Mouse (Mus musculus) heart, postnatal 10 days (tissue): ENCODE data around the gene Gstt4. TPM values are rescaled to one million over a fixed set of nuclear protein-coding genes. Genes with fewer than 3 reads are reported as not detected.
"Not testable (repeated sequence)": the region's sequence is repeated elsewhere in the genome, so short reads cannot be mapped to it uniquely, and the experiment has no call there.

Source experiments
- DNase-seq, 2 experiments: peaks; one replicate each; pipeline ENCODE4 v3.0.0; 2021
- intact Hi-C: fragments of 180-260 bp; cut with DNase I; formaldehyde crosslinking; loops from one replicate; pipeline ENCODE4 v1.15.1; 2025
- total RNA-seq, 2 experiments: library from RNA; stranded (reverse); gene quantifications; 2 replicates each; pipeline ENCODE4 v1.2.3; 2021

The Gstt4 gene
- total RNA-seq: not detected

- no peak for DNase-seq
- intact Hi-C loops: no loop called here
Measured at GRCm38 (mm10) chr10:75822443-75822842, at the start of gene Gstt4. Gstt4 (minus strand) TSS chr10:75822543.

DNA sequence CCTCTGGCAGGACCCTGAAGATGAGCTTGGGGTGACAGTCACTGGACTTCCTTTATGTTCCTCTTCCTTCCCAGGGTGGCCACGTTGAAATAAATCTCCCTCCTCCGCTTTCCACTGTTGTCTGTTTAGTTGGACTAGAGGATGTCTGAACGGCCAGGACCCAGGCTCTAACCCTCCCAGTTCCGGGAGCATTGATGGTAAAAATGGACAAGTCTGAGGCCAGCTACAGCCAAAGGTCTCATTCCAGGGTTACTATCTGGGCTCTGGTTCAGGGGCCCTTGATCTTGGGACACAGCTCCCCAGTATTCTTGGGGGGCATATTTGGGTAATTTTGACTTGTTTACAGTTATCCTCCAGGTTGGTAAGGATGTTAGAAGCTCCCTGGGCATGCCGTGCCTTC lies 39.2 kb upstream of the Gstt4 start:
- no peak for DNase-seq
- intact Hi-C loops: no loop called here

DNA sequence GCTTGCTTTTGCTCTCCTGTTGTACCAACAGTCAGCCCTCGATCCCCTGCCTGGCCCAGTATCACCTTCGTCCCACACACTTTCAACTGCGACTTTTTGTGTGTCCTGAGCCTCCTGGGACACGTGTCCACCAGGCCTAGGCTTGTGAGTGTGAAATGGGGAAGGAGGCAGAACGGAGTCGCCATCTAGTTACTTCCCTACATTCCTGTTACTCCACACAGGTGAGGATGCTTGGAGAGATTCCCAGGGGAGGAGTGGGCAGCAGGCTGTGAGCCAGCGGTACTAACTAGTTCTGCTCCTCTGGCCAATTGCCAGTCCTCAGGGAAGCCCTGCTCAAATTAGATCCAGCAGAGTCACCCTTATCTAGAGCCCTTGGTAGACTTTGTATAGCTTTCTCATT lies 38.4 kb upstream of the Gstt4 start:
- peak; percentile 55 to 61 for DNase-seq
- intact Hi-C loops: no loop called here

DNA sequence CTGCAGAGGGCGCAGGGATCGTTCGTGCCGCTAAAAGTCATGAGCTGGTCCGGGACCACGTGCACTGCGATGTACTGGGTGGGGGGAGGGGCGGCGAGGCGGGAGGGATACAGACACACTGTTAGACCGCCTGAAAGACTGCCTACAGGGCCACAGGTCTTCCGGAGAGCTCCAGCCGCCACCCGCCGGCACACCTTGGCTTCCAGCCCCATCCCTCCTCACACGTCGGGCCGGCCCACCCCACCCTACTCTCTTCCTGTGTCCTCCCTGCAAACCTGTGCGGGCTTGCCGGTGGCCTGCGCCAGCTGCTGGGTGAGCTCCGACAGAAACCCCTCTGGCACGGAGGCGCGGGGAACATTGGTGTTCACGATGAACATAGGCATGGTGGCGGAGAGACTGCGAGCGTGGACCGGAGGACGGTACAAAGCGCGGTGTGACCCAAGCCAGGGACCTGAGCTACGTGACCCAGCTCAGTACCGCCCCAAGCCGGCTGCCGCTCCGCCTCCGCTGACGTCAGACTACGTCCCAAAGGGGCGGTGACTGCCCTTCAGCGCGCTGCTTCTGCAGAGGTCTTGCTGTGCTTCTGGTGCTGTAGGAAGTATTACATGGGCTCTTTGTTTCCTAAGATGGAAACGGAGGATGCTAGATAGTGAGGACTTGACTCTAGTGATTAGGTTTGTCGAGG lies 37.6 kb upstream of the Gstt4 start, which contains the start of gene Mif:
TSS of gene Mif (minus strand) at position 455 of the 685 bp plus-strand sequence.
- DNase-seq: peak; percentile 91 to 93
- intact Hi-C loops: not testable (repeated sequence)

- peak in 1 of 2 experiments; percentile 40 for DNase-seq
- intact Hi-C loops: no loop called here
Measured at GRCm38 (mm10) chr10:75859107-75859746, 36.9 kb upstream of the Gstt4 start.

- no peak for DNase-seq
- intact Hi-C loops: no loop called here
Measured at GRCm38 (mm10) chr10:75857598-75857997, 35.3 kb upstream of the Gstt4 start.

GRCm38 (mm10) chr10:75856976-75857375 lies 34.6 kb upstream of the Gstt4 start:
- intact Hi-C loops: no loop called here
- DNase-seq: no peak

DNA sequence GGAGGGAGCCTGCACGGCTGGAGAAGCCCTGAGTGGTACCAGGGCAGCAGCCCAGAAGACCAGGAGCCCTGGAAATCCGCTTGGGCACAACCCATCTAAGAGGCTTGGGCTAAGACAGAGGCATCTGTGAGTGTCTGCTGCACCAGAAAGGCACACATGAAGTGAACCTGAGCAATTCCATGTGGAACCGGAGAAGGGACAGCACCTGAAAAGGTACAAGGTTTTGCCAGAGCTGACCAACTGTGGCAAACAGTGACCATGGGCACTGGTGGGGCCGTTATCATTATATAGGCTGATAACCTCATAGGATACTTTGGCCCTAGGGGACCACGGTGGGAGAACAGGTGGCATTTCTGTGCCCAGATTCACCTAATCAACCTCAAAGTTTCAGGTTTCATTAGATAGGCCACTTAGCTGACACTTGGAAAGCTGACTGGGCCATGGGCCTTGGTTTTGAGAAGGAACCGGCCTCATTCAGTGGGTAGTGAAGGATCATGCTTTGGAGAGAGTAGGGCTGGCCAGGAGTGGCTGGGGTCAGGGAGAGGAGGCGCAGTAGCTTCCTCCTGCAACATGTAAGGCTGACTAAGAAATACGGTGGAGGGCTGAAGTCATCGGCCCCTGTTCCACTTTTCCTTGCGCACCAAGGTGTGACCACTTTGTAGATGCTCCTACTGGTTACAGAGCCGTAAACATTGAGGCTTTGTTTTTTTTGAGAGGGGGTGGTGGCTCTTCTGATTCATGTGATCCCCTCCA lies 34.0 kb upstream of the Gstt4 start:
- DNase-seq: no peak
- intact Hi-C loops: no loop called here

DNA sequence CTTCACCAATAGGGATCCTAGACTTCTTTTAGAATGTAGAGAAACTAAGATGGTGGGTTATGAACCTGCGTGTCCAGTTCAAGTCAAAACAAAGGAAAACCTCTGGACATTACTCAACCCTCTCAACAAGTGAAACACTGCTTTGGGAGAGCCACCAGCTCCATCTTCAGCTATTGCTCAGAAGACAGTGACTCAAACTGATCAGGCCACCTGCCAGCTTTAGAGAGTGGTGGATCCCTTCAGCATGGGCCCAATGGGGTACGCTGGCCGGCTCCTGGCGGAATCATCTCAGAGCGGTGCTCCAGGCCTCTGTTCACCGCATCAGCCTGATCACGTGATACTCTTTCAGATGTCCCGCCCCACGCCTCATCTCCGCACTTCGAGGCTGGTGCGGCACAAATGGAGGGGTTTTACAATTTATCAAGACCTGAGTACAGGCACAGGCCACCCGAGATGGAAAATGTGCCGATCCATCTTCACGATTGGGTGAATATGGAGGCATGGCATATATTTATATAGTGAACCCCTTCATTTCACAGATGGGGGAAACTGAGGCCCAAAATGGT lies 33.2 kb upstream of the Gstt4 start:
- intact Hi-C loops: no loop called here
- DNase-seq: no peak

GRCm38 (mm10) chr10:75854791-75855190 lies 32.4 kb upstream of the Gstt4 start:
- no peak for DNase-seq
- intact Hi-C loops: loop anchor here (5.0 kb wide), 1 partner anchor 217 kb away; no protein-coding TSS in a partner anchor

DNA sequence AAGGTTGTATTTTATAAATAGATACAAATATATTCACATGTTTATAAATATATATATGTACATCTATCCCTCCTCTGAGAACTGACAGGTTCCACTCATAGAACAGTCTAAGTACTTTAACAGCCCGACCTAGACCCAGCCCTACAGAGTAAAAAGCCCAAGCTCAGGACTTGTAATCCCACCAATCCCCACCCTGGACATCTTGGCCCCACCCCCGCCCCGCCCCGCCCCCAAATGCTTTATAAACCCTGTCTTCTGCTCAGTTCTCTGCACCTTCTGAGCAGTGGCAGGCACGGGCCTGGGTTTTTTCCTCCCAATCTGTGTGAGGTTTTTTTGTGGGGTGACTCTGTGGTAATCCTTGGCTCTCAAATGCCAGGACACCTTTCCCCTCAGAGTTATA lies 31.8 kb upstream of the Gstt4 start:
- intact Hi-C loops: loop anchor here (5.0 kb wide), 1 partner anchor 217 kb away; no protein-coding TSS in a partner anchor
- DNase-seq: no peak

DNA sequence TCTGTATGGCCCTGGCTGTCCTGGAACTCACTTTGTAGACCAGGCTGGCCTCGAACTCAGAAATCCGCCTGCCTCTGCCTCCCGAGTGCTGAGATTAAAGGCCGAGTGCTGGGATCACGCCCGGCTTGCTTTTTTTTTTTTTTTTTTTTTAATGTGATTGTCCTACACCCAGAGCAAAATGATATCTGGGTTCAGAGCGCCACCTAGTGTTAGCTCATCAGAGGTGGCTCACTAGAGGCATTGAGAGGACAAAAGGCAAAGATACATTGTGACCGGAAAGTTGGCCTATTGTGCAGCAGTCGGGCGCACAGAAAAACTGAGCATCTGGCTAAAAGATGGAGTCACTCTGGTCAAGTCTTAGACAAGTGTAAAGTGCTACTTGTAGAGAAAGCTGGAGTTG lies 31.1 kb upstream of the Gstt4 start:
- intact Hi-C loops: loop anchor here (1.0 to 5.0 kb wide), 2 partner anchors 109 to 216 kb away; no protein-coding TSS in a partner anchor

GRCm38 (mm10) chr10:75852539-75853125 lies 30.3 kb upstream of the Gstt4 start:
- no peak for DNase-seq

More for the DNA sequence above, 31.1 kb upstream of the Gstt4 start:
- peak; percentile 86 to 90 for DNase-seq

DNA sequence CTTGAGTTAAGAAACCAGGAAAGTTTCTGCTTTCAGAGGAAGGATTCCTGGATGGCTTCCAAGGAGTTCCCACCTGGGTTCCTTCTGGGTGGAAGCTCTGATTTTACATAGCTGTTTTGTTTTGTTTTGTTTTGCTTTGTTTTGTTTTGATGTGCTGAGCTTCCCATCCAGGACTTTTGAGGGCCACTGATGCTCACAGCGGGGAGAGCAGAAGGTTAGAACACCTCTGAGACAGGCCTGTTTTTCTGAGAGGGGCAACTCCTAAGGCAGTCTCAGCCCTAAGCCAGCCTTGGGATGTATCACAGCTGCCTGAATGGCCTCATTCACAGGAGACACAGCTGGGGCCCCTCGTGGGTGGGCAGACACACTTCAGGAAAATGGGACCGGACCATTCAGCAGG lies 29.3 kb upstream of the Gstt4 start:
- no peak for DNase-seq
- intact Hi-C loops: loop anchor here (2.0 to 5.0 kb wide), 2 partner anchors 214 to 265 kb away; no protein-coding TSS in a partner anchor

More at GRCm38 (mm10) chr10:75852539-75853125, 30.3 kb upstream of the Gstt4 start:
- intact Hi-C loops: loop anchor here (1.0 to 5.0 kb wide), 2 partner anchors 108 to 215 kb away; no protein-coding TSS in a partner anchor

GRCm38 (mm10) chr10:75851076-75851475 lies 28.7 kb upstream of the Gstt4 start:
- intact Hi-C loops: loop anchor here (2.0 to 5.0 kb wide), 2 partner anchors 214 to 264 kb away; no protein-coding TSS in a partner anchor
- DNase-seq: no peak

DNA sequence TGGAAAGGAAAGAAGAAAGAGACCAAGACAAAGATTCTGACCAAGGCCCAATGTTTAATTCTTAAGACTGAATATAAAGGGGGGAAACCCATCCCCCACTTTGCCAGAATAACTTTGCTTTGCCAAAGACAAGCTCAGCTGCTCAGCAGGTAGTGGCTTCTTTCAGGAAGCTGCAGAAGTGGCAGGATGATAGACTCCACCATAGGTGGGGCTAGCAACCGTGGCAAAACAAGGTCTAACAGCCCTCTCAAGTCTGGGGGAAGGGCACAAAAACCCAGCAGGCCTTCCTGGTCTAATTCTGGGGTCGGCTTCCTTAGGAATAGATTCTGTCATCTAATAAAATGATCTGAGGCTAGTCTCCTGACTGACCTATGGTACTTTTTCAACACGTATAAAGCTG lies 26.0 kb upstream of the Gstt4 start:
- intact Hi-C loops: no loop called here
- no peak for DNase-seq

DNA sequence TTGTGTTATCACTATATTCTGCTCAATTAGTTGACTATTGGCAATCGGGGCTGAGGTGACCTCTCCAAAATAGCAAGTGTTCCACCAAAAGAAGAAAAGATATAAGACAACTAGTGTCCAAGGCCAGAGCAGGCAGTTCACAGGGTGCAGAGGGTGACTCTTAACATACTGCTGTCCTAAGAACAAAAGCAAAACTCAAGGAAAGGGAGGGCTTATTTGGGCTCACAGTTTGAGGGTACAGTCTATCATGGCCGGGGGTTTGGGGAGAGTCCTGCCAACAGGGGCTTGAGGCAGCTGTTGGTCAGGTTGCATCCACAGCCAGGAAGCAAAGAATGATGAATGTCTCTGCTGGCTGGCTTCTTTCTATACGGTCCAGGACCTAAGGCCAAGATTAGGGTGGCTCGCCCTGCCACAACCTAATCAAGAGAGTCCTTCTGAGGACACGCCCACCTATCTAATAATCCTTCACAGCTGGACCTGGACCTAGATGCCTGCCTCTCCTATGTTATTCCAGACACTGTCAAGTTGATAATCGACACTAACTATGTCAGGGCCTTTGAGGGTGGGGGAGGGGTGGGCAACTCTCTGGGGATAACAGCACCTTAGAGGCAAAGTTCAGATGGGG lies 23.1 kb upstream of the Gstt4 start:
- intact Hi-C loops: no loop called here
- DNase-seq: no peak

DNA sequence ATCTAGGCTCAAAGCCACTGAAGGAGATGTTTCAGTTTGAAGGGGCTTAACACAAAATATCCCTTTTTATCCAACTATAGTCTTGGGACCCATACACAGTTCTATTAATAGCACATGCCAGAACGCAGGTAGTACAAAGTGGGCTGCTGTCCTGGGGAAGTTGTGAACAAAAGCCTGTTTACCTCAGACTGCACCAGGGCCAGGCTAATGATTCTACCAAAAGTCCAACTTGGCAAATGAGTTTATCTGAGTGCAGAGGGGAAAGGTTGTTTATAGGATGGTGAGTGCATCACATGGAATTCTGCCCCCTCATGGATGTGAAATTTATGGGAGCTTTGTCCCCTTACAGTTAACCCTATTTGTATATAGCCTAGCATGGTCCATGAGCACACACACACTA lies 22.5 kb upstream of the Gstt4 start:
- no peak for DNase-seq

DNA sequence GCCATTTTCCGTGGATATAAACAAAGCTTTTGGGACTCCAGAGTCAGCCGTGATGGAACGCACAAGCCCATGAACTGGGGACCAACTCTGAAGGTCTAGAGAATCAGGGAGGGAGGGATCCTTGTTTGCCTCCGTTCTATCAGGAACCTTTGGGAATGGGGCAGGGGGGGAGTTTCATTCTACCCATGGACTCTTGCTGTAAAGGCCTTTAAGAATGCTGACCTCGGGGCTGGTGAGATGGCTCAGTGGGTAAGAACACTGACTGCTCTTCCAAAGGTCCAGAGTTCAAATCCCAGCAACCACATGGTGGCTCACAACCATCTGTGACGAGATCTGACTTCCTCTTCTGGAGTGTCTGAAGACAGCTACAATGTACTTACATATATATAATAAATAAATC lies 21.6 kb upstream of the Gstt4 start:
- DNase-seq, intact Hi-C loops: not testable (repeated sequence)

More for the DNA sequence above, 22.5 kb upstream of the Gstt4 start:
- intact Hi-C loops: no loop called here

DNA sequence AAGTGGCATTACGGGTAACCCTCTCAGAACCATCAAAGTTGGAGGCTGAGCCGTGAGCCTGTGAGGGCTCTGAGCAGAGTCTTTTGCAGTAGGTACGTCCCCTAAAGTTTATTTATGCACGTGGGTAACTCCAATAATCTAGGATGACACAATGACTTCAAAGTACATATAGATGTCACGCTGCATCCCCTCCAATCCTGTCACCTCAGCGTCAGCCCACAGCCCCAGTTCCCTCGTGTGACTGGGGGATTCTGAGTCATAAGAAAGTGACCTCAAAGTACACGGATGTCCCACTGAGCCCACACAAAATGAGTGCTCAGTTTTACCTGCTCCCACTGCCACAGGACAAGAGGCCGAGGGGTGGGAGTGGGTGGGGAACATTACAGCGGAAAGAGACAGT lies 16.7 kb upstream of the Gstt4 start:
- intact Hi-C loops: loop anchor here (5.0 kb wide), 1 partner anchor 77 kb away; the partner anchor contains the start of gene Cabin1

More for the DNA sequence above, 16.7 kb upstream of the Gstt4 start:
- DNase-seq: no peak
